Comparison of ENCODE assay signal across 10 mouse cellular contexts in genomic region chr13:19236340-19236739, GRCm38 (mm10).
DNase-seq lines count a peak whose midpoint lies in the region; ATAC-seq and TF ChIP-seq lines count a peak whose summit lies in the region.
"Had no signal": no experiment of that assay in that cellular context is flagged by ENCODE, and none has a peak within 500 bp of the region (broad histone marks: within the 10 kb centered on the region; RNA-seq: fewer than 3 reads in every experiment).

No protein-coding gene starts in this region.

- no peak for ATAC-seq in kidney, embryonic 16.5 days (ENCODE audit: low FRiP score, low TSS enrichment)
- ATAC-seq in forebrain, embryonic 12.5 days (ENCODE audit: low FRiP score), result no peak; the same call in 1 of the 2 replicates

- DNase-seq in kidney, adult 18-20 months, result peak; percentile 20
- DNase-seq in ES-E14 (ENCODE audit: low read depth, low spot score), result peak; percentile 21
- peak; percentile 4 to 7 for DNase-seq in cerebellum, postnatal 36 days
- peak; percentile 35 to 41 for DNase-seq in layer of hippocampus, postnatal 10 days (ENCODE audit: low spot score in 2 of 2)
- peak; percentile 58 for DNase-seq in naive thymus-derived CD4-positive, alpha-beta T cell, adult 2 months (ENCODE audit: low read depth)
- no peak for DNase-seq in urinary bladder, postnatal 10 days (ENCODE audit: low spot score)

- no peaks in the 10 kb centered on the region for H3K27me3 ChIP-seq in kidney, embryonic 16.5 days (ENCODE audit: insufficient read depth, low read length)
- no peaks in the 10 kb centered on the region for H3K27me3 ChIP-seq in forebrain, embryonic 12.5 days
- H3K27me3 ChIP-seq: heart, embryonic 15.5 days; megakaryocyte, embryonic 14.5 days had no signal

- H3K27ac ChIP-seq in kidney, embryonic 16.5 days (ENCODE audit: low read length), result no peak overlapping the region
- H3K27ac ChIP-seq in ES-E14 (ENCODE audit: insufficient read depth, low read depth, low read length, poor library complexity, severe bottlenecking), result no peak overlapping the region
- H3K27ac ChIP-seq in forebrain, embryonic 12.5 days, result no peak overlapping the region
- H3K27ac ChIP-seq: heart, embryonic 15.5 days had no signal

- H3K4me1 ChIP-seq in kidney, embryonic 16.5 days (ENCODE audit: insufficient read depth, low read length), result no peaks in the 10 kb centered on the region
- no peaks in the 10 kb centered on the region for H3K4me1 ChIP-seq in ES-E14 (ENCODE audit: control insufficient read depth in 2 of 2, insufficient read depth in 2 of 2, low read length in 2 of 2, poor library complexity in 1 of 2)
- no peaks in the 10 kb centered on the region for H3K4me1 ChIP-seq in forebrain, embryonic 12.5 days
- H3K4me1 ChIP-seq: heart, embryonic 15.5 days; megakaryocyte, embryonic 14.5 days had no signal

- in situ Hi-C loops in ES-E14 (cut with MboI; ENCODE audit: low sequenced_read_pairs in 2 of 2, unreplicated experiment in 2 of 2), result no loop called here

- H3K36me3 ChIP-seq in kidney, embryonic 16.5 days (ENCODE audit: insufficient read depth, low read length), result no peaks in the 10 kb centered on the region
- no peaks in the 10 kb centered on the region for H3K36me3 ChIP-seq in ES-E14 (ENCODE audit: control insufficient read depth, insufficient read depth, low read length, poor library complexity, severe bottlenecking)
- H3K36me3 ChIP-seq in forebrain, embryonic 12.5 days (replicated peaks), result no peaks in the 10 kb centered on the region
- H3K36me3 ChIP-seq: heart, embryonic 15.5 days had no signal

- H3K9me3 ChIP-seq in kidney, embryonic 16.5 days (ENCODE audit: low read length), result no peaks in the 10 kb centered on the region
- H3K9me3 ChIP-seq in ES-E14 (ENCODE audit: control insufficient read depth, insufficient read depth, low read depth, low read length), result no peaks in the 10 kb centered on the region
- H3K9me3 ChIP-seq in forebrain, embryonic 12.5 days, result no peaks in the 10 kb centered on the region
- H3K9me3 ChIP-seq: heart, embryonic 15.5 days; megakaryocyte, embryonic 14.5 days had no signal

- H3K4me2 ChIP-seq in kidney, embryonic 16.5 days (replicated peaks; ENCODE audit: low read depth, low read length), result no peak overlapping the region
- H3K4me2 ChIP-seq in forebrain, embryonic 12.5 days, result no peak overlapping the region
- H3K4me2 ChIP-seq: heart, embryonic 15.5 days had no signal

- H3K4me3 ChIP-seq in kidney, embryonic 16.5 days (ENCODE audit: low read length), result no peak overlapping the region
- H3K4me3 ChIP-seq in ES-E14 (ENCODE audit: insufficient read depth in 1 of 2, low read depth in 1 of 2, low read length in 2 of 2, poor library complexity in 1 of 2, severe bottlenecking in 1 of 2), result no peak overlapping the region
- no peak overlapping the region for H3K4me3 ChIP-seq in forebrain, embryonic 12.5 days (replicated peaks)
- H3K4me3 ChIP-seq: heart, embryonic 15.5 days; megakaryocyte, embryonic 14.5 days had no signal

- no peak overlapping the region for H3K9ac ChIP-seq in kidney, embryonic 16.5 days (replicated peaks; ENCODE audit: low read length)
- no peak overlapping the region for H3K9ac ChIP-seq in ES-E14 (ENCODE audit: insufficient read depth, low read depth, low read length, poor library complexity, severe bottlenecking)
- H3K9ac ChIP-seq in forebrain, embryonic 12.5 days, result no peak overlapping the region
- H3K9ac ChIP-seq: heart, embryonic 15.5 days had no signal

TF ChIP-seq in ES-E14, 5 proteins besides CTCF, POLR2A, EP300 and RAD21:
- no peak for TF ChIP-seq HCFC1 (IDR thresholded peaks at IDR 0.05; ENCODE audit: borderline replicate concordance, insufficient read depth, low read length)
- TF ChIP-seq ZC3H11A (IDR thresholded peaks at IDR 0.05; ENCODE audit: borderline replicate concordance, low read depth, low read length), result peak; percentile 74
- TF ChIP-seq MAFK (IDR thresholded peaks at IDR 0.05; ENCODE audit: insufficient read depth, low read depth, low read length), result no peak
